Mouse (Mus musculus): Measurements from ENCODE around the gene Cyp2t4.

- TF ChIP-seq TBP (IDR thresholded peaks at IDR 0.05; ENCODE audit: low read depth, low read length): no peak
- TF ChIP-seq CTCF (IDR thresholded peaks at IDR 0.05 in 2 of 3, conservative IDR thresholded peaks at IDR 0.05 in 1 of 3; ENCODE audit: control insufficient read depth in 1 of 3, insufficient read depth in 1 of 3, low read depth in 2 of 3, low read length in 3 of 3, poor library complexity in 1 of 3, severe bottlenecking in 1 of 3): no peak
- TF ChIP-seq USF1 (IDR thresholded peaks at IDR 0.05; ENCODE audit: low read depth, low read length): no peak
- TF ChIP-seq ZC3H11A (IDR thresholded peaks at IDR 0.05; ENCODE audit: low read depth, low read length): no peak
- TF ChIP-seq POLR2A (IDR thresholded peaks at IDR 0.05; ENCODE audit: control insufficient read depth in 1 of 2, insufficient read depth in 1 of 2, low read depth in 1 of 2, low read length in 2 of 2, poor library complexity in 1 of 2): no peak
- no peak for TF ChIP-seq KAT2A (conservative IDR thresholded peaks at IDR 0.05; ENCODE audit: low read depth, low read length)
- no peak for TF ChIP-seq MXI1 (IDR thresholded peaks at IDR 0.05; ENCODE audit: low read depth, low read length)
- no peak for TF ChIP-seq BHLHE40 (IDR thresholded peaks at IDR 0.05; ENCODE audit: borderline replicate concordance, low read depth, low read length)
- no peak for TF ChIP-seq EP300 (IDR thresholded peaks at IDR 0.05; ENCODE audit: low read depth in 1 of 2, low read length in 2 of 2)
- TF ChIP-seq POLR2AphosphoS5 (IDR thresholded peaks at IDR 0.05; ENCODE audit: borderline replicate concordance, low read depth, low read length): no peak
- TF ChIP-seq HCFC1 (IDR thresholded peaks at IDR 0.05; ENCODE audit: low read depth, low read length): no peak
Measured at GRCm38 (mm10) chr7:27197136-27197535, 43.6 kb downstream of the Cyp2t4 start.
